Mouse (Mus musculus): Measurements from ENCODE around the gene 2510009E07Rik.
"Not testable (repeated sequence)": the region's sequence is repeated elsewhere in the genome, so short reads cannot be mapped to it uniquely, and the experiment has no call there.

Gene 2510009E07Rik

DNA sequence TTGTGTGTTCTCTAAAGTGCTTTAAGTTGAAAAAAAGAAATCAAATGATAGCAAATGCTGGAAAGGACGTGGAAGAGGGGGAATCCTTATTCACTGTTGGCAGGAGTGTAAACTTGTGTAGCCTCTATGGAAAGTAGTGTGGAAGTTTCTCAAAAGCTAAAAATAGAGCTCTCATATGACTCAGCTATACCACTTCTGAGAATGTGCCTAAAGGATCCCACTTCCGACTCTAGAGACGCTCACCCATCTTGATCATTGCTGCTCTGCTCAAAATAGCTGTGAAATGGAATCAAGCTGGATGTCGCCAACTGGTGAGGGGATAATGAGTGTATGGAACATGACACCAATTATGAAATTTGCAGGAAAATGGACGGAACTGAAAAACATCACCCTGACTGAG, 7.1 kb downstream of the 2510009E07Rik start:
- in situ Hi-C loops (cut with MboI, MseI), result no loop called here

DNA sequence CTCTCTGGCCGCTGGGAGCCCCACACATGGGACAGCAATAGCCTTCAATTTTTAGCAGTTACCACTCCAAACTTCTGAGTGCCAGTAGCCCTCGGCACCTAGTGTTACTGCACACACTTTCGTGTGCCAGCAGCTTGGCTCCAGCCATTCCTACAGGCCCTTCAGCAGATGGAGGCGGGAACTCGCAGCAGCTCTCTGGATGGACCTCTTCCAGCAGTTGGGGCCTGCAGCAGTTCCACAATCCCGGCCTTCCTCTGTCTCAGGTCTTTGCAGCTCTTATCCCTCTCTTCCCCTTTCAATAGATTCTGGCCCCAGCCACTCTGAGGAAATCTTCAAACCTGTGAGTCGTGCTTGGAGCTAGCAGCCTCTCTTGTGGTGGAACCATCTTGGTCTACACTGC, 17.7 kb downstream of the 2510009E07Rik start:
- in situ Hi-C loops (cut with MboI, MseI), result no loop called here

DNA sequence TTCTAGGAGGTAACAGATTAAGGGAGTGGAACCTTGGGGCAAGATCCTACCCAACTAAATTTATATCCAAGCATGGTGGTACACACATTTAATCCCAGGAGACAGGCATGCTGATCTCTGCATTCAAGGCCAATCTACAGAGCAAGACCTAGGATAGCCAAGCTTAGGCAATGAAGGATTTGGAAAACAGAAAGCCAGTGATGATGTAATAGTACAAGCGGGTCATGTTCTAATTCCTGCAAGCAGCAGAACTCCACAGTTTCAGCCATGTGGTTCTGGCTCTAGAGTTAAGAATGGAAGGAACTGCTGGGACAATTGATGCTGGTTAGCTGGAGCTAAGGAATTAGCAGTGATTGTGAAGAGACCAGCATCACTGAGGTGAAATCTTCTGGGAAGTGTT, 20.8 kb downstream of the 2510009E07Rik start:
- in situ Hi-C loops (cut with MboI, MseI), result not testable (repeated sequence)

DNA sequence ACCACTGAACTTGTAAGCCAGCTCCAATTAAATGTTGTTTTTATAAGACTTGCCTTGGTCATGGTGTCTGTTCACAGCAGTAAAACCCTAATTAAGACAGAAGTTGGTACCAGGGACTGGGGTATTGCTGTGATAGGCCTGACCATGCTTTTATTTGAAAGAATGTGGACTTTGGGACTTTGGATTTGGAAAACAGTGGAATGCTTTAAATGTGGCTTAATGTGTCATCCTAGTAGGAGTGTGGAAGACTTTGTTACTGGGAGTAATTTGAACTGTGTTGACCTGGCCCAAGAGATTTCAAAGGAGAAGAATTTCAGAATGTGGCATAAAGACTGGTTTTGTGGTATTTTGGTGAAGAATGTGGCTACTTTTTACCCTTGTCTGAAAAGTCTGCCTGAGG, 21.4 kb downstream of the 2510009E07Rik start:
- in situ Hi-C loops (cut with MboI, MseI), result not testable (repeated sequence)

DNA sequence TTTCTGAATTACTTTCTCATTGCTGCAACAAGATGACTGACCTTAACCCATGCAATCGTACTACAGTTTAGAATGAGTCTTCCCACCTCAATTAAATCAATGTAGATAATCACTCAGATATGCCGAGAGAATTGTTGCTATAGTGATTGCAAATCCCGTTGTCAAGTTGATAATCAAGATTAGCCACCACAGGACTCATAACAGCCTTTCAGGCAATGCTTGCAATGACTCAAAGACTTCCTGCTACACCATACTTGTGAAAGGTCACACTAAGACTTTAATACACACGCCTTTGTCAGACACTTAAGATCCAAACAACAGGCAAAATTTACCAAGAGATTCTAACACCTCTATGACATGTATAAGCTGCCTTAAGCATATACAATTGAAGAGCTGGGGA, 22.6 kb downstream of the 2510009E07Rik start:
- in situ Hi-C loops (cut with MboI, MseI), result no loop called here

DNA sequence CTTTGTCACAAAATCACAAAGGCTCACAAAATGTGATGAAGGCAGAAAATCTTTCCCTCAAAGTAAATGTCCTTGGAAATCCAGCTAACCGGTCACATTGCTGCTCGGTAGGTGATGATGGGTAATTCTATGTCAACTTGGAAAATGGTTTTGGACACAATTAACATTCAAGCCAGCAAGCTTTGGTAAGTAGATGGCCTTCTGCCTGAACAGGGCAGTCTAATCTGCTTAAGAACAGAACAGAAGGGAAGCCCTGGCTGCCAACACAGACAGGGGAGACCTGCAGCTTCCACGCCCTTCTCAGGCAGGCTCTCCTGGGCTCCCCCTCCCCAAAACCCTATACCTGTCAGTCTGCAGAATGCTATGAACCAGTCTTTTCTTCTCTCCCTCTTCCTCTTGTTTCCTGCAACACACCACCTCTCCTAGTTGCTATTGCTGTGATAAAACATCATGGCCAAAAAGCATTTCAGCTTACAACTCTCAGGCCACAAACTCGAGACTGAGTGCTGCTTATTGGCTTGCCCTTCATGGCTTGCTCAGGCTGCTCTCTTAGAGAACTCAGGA, 29.0 kb downstream of the 2510009E07Rik start:
- in situ Hi-C loops (cut with MboI, MseI), result no loop called here

DNA sequence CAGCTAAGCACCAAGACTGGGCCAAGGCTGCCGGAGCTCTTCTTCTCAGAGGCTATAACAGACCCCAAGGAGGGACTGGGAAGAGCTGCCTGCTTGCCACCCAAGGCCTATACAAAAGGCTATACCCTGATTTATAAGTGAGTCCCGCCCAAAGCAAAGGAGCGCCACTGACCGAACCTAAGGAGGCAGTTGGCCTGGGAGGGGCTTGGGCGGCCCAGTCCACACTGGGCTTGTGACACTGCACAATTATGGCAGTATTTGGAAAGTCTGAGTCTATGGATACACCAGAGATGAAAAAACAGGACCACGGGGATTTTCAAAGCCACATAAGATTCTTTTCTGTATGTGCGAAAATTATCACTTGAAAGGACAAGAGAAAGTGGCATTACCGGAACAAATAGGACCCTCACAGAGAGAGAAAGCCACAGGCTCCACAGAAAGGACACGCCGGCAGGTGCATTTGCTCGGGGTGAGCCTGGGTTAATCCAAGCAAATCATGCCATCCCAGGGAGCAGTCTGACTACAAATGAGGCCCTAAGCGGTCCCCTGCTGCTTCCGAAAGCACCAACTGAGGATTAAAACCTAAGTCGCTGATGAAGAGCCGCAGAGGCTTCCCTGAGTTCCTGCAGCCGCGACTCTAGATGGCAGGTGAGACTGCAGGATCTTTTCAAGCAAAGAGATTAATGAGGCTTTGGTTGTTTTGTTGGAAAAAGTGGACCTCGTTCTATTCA, 29.7 kb downstream of the 2510009E07Rik start:
- in situ Hi-C loops (cut with MboI, MseI), result no loop called here

DNA sequence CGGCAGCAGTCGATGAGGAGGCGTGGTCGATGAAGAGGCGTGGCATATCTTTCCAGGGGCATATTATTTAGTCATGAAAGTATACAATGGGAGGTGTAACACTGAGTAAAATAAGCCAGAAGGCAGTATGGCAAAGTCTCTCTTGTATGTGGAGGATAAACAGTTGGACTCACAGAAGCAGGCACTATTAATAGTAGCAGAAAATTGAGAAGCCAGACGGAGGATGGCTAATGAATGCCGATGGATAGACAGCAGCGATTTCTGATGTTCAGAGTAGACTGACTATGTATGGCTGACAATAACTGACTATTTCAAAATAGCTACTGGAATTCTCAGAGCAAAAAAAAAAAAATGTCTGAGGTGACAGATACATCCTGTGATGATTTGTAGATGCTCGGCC, 38.5 kb downstream of the 2510009E07Rik start:
- in situ Hi-C loops (cut with MboI, MseI), result no loop called here

DNA sequence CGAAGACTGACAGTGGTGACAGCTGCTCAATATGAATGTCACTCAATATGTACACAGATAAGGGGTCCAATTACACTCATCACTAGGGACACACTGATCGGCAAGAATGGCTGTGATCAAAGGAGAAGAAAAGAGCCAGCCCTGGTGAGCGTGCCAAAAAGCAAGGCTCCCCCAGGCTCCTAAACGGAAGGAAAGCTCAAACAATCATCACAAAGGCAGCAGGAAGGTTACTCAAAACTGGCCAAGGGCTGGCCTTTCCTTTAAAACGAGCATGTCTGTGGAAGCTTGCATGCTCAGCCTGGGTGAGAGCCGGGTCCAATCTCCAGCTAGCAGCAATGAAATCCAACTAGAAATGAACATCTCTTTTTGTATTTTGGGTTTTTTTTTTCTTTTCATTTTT, 39.2 kb downstream of the 2510009E07Rik start:
- in situ Hi-C loops (cut with MboI, MseI), result no loop called here

DNA sequence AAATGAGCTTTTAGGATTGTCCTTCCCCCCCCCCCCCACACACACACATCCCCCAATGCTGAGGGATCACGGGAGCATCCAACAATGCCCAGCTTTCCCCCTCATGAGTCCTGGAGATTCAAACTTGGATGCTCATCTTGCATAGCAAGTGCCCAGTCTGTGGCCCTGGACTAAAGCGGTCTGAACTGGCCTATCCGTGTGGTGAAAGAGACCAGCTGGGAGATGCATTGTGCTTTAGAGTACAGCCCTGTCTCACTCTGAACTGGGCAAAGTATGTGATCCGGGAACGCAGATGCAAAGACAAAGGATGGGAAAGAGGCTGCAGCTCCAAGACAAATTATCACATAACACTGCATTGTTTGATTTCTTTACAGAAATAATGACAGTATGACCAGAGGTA, 40.1 kb downstream of the 2510009E07Rik start:
- in situ Hi-C loops (cut with MboI, MseI), result no loop called here

DNA sequence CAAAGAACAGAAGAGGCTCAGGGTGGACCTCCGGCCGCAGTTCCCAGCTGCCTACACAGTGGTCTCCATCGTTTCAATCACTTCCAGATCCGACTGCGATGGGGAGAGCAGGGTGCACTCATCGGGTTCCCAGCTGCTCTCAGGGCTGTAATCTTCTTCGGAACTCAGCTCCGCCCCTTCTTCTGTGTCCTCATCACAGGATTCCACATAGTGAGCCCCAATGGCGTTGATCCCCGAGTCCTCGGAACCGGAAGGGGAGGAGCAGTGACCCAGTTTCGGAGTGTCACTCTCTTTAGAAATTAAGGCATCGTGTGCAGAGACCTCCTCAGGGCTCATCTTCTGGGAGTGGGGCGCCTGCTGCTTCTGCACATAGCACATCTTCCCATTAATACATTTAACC, 41.3 kb downstream of the 2510009E07Rik start:
- in situ Hi-C loops (cut with MboI, MseI), result no loop called here

DNA sequence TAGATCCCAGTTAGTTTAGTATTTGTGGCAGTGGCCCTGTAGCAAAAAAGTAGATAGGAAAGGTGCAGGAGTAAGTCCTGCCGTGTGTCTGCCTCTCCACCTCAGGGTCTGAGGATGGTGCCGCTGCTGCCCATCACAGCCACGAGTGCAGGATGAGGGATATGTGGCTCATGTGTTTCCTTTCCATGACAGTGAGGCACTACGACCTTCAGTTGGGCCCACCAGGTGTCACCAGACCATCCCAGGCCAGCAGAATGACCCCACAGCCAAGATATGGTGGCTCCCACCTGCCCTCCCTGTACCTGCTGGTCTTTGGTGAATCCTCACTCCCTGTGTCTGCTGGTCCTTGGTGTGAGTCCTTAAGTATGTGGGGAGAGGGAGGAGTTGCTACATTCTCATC, 43.3 kb downstream of the 2510009E07Rik start:
- in situ Hi-C loops (cut with MboI, MseI), result no loop called here

DNA sequence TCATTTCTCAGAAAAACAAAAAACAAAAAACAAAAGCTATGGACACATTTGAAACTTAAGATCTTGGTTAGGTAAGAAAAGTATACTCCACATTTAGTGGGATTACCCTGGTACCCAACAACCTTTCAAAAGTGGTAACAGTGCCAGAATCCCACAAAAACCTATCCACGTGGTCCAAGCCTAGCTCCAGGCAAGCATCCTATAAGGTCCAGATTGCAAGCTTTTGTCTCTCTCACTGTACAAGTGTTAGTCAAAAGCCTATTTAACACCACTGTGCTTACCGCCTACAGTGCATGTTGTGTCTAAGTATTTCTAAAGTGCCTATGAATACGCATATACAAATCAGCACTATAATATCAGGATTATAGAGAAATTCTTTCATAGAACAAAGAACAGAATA, 44.2 kb downstream of the 2510009E07Rik start:
- in situ Hi-C loops (cut with MboI, MseI), result no loop called here

DNA sequence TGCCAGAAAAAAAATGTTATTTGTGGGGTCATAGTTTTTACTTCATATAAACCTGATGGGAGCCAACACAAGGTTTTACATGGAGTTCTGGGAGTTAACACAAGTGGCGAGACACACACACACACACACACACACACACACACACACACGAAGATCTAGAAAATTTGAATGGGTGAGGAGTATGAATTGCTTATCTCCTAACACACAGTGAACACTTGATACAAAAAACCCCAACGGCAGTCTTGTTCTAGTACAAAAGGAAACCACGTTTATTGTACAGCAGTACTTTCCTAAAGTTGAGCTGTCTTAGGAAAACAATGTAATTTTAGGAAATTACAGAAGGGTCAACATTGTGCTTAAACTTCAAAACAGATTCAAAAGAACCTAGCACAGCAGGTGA, 45.7 kb downstream of the 2510009E07Rik start:
- in situ Hi-C loops (cut with MboI, MseI), result no loop called here

DNA sequence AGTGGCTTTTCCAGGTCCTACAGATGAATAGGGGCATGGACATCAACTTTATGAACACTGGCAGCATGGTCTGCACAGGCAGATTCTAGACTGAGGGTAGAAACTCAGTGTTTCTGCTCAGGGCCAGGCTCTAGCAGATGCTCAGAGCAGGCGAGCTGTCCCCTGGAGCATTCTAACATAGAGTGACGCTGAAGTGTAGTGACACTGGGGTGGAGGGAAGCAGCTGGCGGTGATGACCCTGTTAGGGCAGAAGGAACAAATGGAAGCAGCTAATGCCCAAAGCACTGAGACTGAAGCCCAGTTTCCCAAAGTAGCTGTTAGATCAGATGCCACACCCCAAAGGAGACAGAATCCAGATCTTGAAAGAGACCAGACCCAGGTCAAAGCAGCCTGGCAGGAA, 48.0 kb downstream of the 2510009E07Rik start:
- in situ Hi-C loops (cut with MboI, MseI), result no loop called here

DNA sequence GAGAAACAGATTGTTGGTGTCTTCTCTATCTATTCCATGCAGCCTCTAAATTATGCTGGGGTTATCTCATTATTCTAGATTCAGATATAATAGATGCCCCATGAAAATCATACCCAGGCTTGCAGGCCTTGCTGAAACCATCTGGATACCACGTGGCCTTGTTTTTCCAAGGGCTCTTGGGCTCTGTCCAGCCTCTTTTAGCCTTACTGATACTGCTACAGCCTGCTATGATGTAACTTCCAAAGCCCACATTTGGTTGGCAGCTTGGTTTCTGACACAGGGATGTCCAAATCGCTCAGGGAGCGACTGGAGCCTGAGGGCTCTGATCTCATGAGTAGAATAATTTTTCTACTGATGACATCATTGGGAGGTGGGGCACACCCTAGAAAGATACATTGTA, 48.5 kb downstream of the 2510009E07Rik start:
- in situ Hi-C loops (cut with MboI, MseI), result no loop called here

DNA sequence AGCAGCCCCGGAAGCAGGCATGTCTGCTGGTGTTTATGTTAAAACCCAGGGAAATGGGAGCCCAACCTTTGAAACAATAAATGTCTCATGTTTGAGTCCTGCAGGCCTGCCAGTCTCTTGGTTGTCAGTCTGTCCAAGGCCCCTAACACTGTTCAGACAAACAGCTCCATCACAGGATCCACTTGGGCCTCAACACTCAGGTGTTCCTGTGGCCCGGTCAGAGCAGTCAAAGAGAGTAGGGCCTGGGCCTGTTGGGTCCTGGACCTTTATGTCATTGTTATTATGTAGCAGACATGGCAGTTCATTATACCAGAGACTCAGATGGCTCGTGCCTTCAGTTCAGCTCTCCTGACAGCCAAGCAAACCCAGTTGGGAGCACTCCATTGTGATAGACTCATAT, 49.9 kb downstream of the 2510009E07Rik start:
- in situ Hi-C loops (cut with MboI, MseI), result no loop called here

DNA sequence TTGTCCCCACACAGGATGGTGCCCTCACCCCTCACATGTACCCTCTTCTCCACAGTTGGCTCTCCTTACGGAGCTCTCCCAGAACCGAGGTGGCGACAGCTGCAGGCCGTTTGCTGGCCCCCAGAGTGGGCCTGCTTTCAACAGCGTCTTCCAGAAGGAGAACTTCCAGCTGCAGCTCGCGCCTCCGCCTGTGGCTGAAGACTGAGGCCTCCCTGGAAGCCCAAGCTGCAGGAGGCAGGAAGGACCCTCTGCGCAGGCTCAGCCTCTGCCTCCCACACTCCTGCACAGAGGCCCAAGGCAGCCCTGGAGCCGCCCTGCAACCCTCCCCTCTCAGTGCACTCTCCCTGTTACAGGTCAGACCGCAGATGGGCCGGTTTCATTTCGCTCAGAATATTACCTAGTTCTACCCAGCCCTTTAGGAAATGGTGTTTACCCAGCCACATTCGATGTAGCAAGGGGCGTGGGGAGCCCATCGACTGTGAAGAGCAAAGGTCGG, 50.4 kb downstream of the 2510009E07Rik start:
- in situ Hi-C loops (cut with MboI, MseI), result no loop called here

DNA sequence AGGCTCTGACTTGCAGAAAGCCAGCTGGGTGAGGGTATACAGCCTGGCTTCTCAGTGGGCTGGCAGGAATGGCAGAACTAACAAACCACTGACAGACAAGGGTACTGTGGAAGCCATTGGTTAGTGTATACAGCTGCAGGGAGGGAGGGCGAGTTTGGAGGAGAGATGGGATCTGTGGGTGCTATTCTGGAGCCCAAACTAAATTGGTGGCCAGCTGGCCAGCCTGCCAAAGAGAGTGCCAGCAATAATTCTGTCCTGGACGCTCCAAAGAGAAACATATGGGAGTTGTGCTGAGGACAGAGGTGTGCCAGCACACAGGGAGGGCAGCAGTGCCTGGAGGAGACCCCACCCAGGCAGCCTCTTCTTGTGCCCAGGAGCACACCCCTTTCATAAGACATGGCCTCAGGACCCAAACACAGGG, 50.8 kb downstream of the 2510009E07Rik start:
- in situ Hi-C loops (cut with MboI, MseI), result no loop called here

DNA sequence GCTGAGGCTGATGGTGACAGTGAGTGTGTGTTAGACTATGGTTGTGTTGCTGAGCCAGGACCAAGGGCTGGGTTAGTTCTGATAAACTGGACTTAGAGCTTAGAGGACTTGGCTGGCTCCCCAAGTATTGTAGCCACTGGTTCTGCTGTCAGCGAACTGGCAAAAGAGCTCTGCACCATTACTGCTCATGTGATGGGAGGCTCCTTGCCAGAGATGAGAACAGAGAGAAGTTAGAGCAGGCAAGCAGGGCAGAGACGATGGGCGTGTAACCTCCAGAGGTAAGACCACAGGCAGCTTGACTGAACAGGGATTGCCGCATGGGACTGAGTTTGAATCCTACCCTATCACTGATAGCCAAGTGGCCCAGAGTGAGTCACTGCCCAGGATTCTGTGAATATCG, 51.6 kb downstream of the 2510009E07Rik start:
- in situ Hi-C loops (cut with MboI, MseI), result no loop called here

DNA sequence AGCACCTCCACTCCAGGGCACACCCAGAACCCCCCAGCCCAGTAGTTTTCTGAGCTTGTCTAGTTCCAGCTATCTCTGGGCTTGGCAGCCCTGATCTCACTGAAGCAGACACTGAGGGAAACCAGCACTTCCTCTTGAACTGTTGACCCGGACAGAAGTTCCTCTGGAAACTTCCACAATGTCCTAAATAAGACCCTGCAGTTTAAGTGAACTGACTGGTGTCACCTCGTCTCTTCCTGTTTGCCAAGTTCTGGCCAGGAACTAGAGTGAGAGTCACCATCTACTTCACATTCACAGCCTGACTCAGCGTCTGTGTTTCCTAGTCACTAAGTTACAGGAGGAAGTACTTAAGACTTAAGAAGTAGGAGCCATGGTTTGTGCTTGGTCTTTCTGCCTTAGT, 52.5 kb downstream of the 2510009E07Rik start:
- in situ Hi-C loops (cut with MboI, MseI), result no loop called here

DNA sequence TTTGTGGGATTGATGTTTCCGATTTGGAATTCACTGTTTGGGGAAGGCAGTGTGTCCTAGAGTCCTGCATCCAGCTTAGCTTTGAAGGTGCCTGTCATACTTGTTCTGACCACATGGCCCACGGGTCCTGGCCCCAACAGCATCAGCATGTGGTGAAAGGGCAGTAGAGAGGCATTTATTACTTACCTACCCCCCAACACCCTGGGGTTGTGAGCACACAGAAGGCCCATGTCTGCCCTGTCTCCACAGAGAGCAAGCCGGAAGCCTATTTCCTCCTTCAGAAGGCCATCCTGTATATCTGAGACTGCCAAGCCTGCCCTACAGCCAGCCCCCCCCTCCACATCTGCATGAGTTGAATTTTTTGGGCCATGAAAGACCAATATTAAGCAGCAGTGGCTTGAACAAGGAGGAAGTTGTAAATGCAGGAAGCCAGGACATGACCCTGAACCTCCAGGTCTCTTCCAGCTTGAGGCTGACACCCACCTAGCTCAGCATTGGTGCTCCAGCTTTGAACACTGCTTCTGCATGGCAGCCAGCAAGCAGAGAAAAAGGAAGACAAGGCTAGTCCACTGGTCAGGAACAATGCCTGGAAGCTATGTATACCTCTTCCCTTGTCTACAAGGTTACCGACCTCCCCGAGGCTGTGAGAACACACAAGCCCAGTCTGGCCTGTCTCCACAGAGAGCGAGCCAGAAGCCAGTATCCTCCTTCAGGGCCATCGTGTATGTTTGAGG, 53.5 kb downstream of the 2510009E07Rik start:
- in situ Hi-C loops (cut with MboI, MseI), result no loop called here
